ENCODE assay signal across 22 mouse cellular contexts in the genomic region with DNA sequence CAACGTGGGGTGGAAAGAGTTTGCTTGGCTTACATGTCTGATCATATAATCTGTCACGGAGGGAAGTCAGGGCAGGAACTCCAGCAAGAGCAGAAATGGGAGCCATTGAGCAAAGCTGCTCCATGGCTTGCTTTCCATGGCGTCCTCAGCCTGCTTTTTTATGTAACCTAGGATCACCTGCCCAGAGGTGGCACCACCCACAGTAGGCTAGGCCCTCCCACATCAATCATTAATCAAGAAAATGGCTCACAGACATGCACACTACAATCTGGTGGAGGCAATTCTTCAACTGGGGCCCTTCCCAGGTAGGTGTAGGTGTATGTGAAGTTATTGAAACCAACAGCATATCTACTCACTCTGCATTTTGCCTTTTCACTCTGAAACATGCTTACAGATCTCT.
DNase-seq lines count a peak whose midpoint lies in the region; ATAC-seq lines count a peak whose summit lies in the region.
"Had no signal": no experiment of that assay in that cellular context is flagged by ENCODE, and none has a peak within 500 bp of the region (broad histone marks: within the 10 kb centered on the region; RNA-seq: fewer than 3 reads in every experiment).

No protein-coding gene starts in this region.

- no peaks in the 10 kb centered on the region for H3K4me1 ChIP-seq in kidney, embryonic 15.5 days
- no peaks in the 10 kb centered on the region for H3K4me1 ChIP-seq in kidney, embryonic 14.5 days (ENCODE audit: control insufficient read depth, insufficient read depth, low read length)
- H3K4me1 ChIP-seq: embryonic facial prominence, embryonic 13.5 days; embryonic facial prominence, embryonic 15.5 days had no signal

- no peak overlapping the region for H3K9ac ChIP-seq in kidney, embryonic 15.5 days
- no peak overlapping the region for H3K9ac ChIP-seq in kidney, embryonic 14.5 days (ENCODE audit: low read depth, low read length)
- H3K9ac ChIP-seq: embryonic facial prominence, embryonic 13.5 days; embryonic facial prominence, embryonic 15.5 days; forebrain, embryonic 12.5 days had no signal

- DNase-seq in kidney, adult 11 months, result peak; percentile 6
- DNase-seq in kidney, adult 9 months, result peak; percentile 25
- DNase-seq in kidney, postnatal 36 days, result peak; percentile 8 to 16
- DNase-seq in kidney, postnatal 10 days, result no peak
- DNase-seq: adrenal gland, adult 2 months; adrenal gland, postnatal 10 days; adrenal gland, postnatal 25 days; cerebellum, adult 11 months; cerebellum, adult 18-20 months; cerebellum, adult 8-10 months; cerebellum, adult 9-11 months; cerebellum, postnatal 14 days; cerebellum, postnatal 36 days; embryo, embryonic 11 days had no signal

- 72% methylated on average over 3 of the region's 3 CpGs for WGBS in kidney, embryonic 15.5 days
- WGBS in kidney, embryonic 14.5 days, result 73% methylated on average over 3 of the region's 3 CpGs

- no peak overlapping the region for H3K4me2 ChIP-seq in kidney, embryonic 15.5 days
- no peak overlapping the region for H3K4me2 ChIP-seq in kidney, embryonic 14.5 days (replicated peaks; ENCODE audit: low read depth, low read length)
- H3K4me2 ChIP-seq: embryonic facial prominence, embryonic 13.5 days; embryonic facial prominence, embryonic 15.5 days; forebrain, embryonic 12.5 days had no signal

- H3K36me3 ChIP-seq in kidney, embryonic 15.5 days, result no peaks in the 10 kb centered on the region
- no peaks in the 10 kb centered on the region for H3K36me3 ChIP-seq in kidney, embryonic 14.5 days (ENCODE audit: control insufficient read depth, insufficient read depth, low read length)
- H3K36me3 ChIP-seq: embryonic facial prominence, embryonic 13.5 days; embryonic facial prominence, embryonic 15.5 days; forebrain, embryonic 10.5 days; forebrain, embryonic 12.5 days had no signal

- no peak for ATAC-seq in kidney, embryonic 15.5 days (replicated peaks; ENCODE audit: low FRiP score)
- ATAC-seq in kidney, embryonic 14.5 days (ENCODE audit: low FRiP score, low TSS enrichment), result no peak
- ATAC-seq: forebrain, embryonic 14.5 days had no signal

- H3K27me3 ChIP-seq in kidney, embryonic 15.5 days, result no peaks in the 10 kb centered on the region
- H3K27me3 ChIP-seq in kidney, embryonic 14.5 days (ENCODE audit: control insufficient read depth, insufficient read depth, low read length), result no peaks in the 10 kb centered on the region
- H3K27me3 ChIP-seq: embryonic facial prominence, embryonic 13.5 days; embryonic facial prominence, embryonic 15.5 days had no signal

- H3K4me3 ChIP-seq in kidney, embryonic 15.5 days (replicated peaks), result no peak overlapping the region
- no peak overlapping the region for H3K4me3 ChIP-seq in kidney, embryonic 14.5 days (ENCODE audit: low read length)
- H3K4me3 ChIP-seq: embryonic facial prominence, embryonic 13.5 days; embryonic facial prominence, embryonic 15.5 days; erythroblast, embryonic 14.5 days; forebrain, embryonic 10.5 days; forebrain, embryonic 12.5 days had no signal

- H3K9me3 ChIP-seq in kidney, embryonic 15.5 days (replicated peaks), result no peaks in the 10 kb centered on the region
- H3K9me3 ChIP-seq in kidney, embryonic 14.5 days (ENCODE audit: control insufficient read depth, low read length), result no peaks in the 10 kb centered on the region
- H3K9me3 ChIP-seq: embryonic facial prominence, embryonic 13.5 days; embryonic facial prominence, embryonic 15.5 days; forebrain, embryonic 10.5 days; forebrain, embryonic 12.5 days had no signal

- no peak overlapping the region for H3K27ac ChIP-seq in kidney, embryonic 15.5 days
- no peak overlapping the region for H3K27ac ChIP-seq in kidney, embryonic 14.5 days (ENCODE audit: low read depth, low read length)
- H3K27ac ChIP-seq: embryonic facial prominence, embryonic 13.5 days; embryonic facial prominence, embryonic 15.5 days; forebrain, embryonic 10.5 days; forebrain, embryonic 12.5 days had no signal
